ENCODE assay signal across 2 mouse cellular contexts in the genomic region with DNA sequence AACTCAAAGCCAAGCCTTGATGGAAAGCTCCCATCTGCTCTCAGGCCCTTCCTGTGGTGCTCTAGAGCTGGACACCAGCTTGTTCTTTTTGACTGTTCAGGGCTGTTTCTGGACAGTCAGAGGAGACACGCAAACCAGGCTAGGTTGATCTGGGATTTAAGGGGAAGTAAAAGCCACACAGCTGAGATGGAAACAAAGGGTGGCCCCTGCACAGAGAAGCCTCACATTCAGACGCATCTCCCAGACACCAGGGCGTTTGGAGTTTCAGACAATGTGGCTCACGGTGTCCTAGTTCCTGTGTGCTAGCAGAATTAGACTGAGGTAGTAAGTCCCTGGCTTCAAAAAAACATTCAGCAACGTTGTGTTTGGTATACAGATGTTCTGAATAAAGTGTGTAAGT.
A peak's percentile ranks its signal among the peaks of the same experiment; 100 is the strongest.
TF ChIP-seq lines count a peak whose summit lies in the region.

No protein-coding gene starts in this region.

TF ChIP-seq in CH12.LX, 34 proteins besides CTCF, POLR2A, EP300 and RAD21:
- no peak for TF ChIP-seq ZC3H11A (IDR thresholded peaks at IDR 0.05; ENCODE audit: low read depth, low read length)
- 0 out of 2 replicates have a peak, but pooled peaks have one; percentile 19 for TF ChIP-seq MYC (IDR thresholded peaks at IDR 0.05; ENCODE audit: low read depth, low read length)
- peak; percentile 7; the same call in 1 of the 2 replicates for TF ChIP-seq IRF4 (IDR thresholded peaks at IDR 0.05; ENCODE audit: low read depth, low read length)
TF ChIP-seq in CH12.LX: peak in this region for 2.

TF ChIP-seq in MEL, 35 proteins besides CTCF, POLR2A, EP300 and RAD21:
- 0 out of 2 replicates have a peak, but pooled peaks have one; percentile 26 for TF ChIP-seq SIN3A (IDR thresholded peaks at IDR 0.05; ENCODE audit: low read length)
- TF ChIP-seq JUND (IDR thresholded peaks at IDR 0.05; ENCODE audit: low read depth, low read length) = no peak
